Mouse (Mus musculus): ENCODE results near the gene Serinc3.

The Serinc3 gene

GRCm38 (mm10) chr2:163597661-163598060 lies 47.3 kb downstream of the Serinc3 start:
- in situ Hi-C loops (cut with MboI; ENCODE audit: low sequenced_read_pairs): no loop called here

- in situ Hi-C loops (cut with MboI; ENCODE audit: low sequenced_read_pairs): no loop called here
Measured at GRCm38 (mm10) chr2:163596873-163597155, 48.1 kb downstream of the Serinc3 start.

- in situ Hi-C loops (cut with MboI; ENCODE audit: low sequenced_read_pairs): no loop called here
Measured at GRCm38 (mm10) chr2:163596057-163596872, 48.7 kb downstream of the Serinc3 start.

- in situ Hi-C loops (cut with MboI; ENCODE audit: low sequenced_read_pairs): no loop called here
Measured at GRCm38 (mm10) chr2:163595119-163595518, 49.8 kb downstream of the Serinc3 start.

GRCm38 (mm10) chr2:163593636-163594282 lies 51.2 kb downstream of the Serinc3 start:
- in situ Hi-C loops (cut with MboI; ENCODE audit: low sequenced_read_pairs): no loop called here

- in situ Hi-C loops (cut with MboI; ENCODE audit: low sequenced_read_pairs): no loop called here
Measured at GRCm38 (mm10) chr2:163592084-163592483, 52.8 kb downstream of the Serinc3 start.

- in situ Hi-C loops (cut with MboI; ENCODE audit: low sequenced_read_pairs): no loop called here
Measured at GRCm38 (mm10) chr2:163590996-163591395, 53.9 kb downstream of the Serinc3 start.

- in situ Hi-C loops (cut with MboI; ENCODE audit: low sequenced_read_pairs): no loop called here
Measured at GRCm38 (mm10) chr2:163590211-163590610, 54.7 kb downstream of the Serinc3 start.

- in situ Hi-C loops (cut with MboI; ENCODE audit: low sequenced_read_pairs): no loop called here
Measured at GRCm38 (mm10) chr2:163587506-163587905, 57.4 kb downstream of the Serinc3 start.

GRCm38 (mm10) chr2:163586384-163587261 lies 58.3 kb downstream of the Serinc3 start:
- in situ Hi-C loops (cut with MboI; ENCODE audit: low sequenced_read_pairs): no loop called here

GRCm38 (mm10) chr2:163584088-163584426 lies 60.9 kb downstream of the Serinc3 start:
- in situ Hi-C loops (cut with MboI; ENCODE audit: low sequenced_read_pairs): no loop called here

GRCm38 (mm10) chr2:163583226-163584087 lies 61.5 kb downstream of the Serinc3 start:
- in situ Hi-C loops (cut with MboI; ENCODE audit: low sequenced_read_pairs): no loop called here

- in situ Hi-C loops (cut with MboI; ENCODE audit: low sequenced_read_pairs): no loop called here
Measured at GRCm38 (mm10) chr2:163580069-163580945, 64.6 kb downstream of the Serinc3 start.

GRCm38 (mm10) chr2:163577986-163578385 lies 66.9 kb downstream of the Serinc3 start:
- in situ Hi-C loops (cut with MboI; ENCODE audit: low sequenced_read_pairs): no loop called here

- in situ Hi-C loops (cut with MboI; ENCODE audit: low sequenced_read_pairs): no loop called here
Measured at GRCm38 (mm10) chr2:163575248-163575647, 69.7 kb downstream of the Serinc3 start.

GRCm38 (mm10) chr2:163574321-163574720 lies 70.6 kb downstream of the Serinc3 start:
- in situ Hi-C loops (cut with MboI; ENCODE audit: low sequenced_read_pairs): no loop called here
